Mouse (Mus musculus) neutrophil, adult 83 days (primary cell): ENCODE results near the gene DXBay18. TPM values are rescaled to one million over a fixed set of nuclear protein-coding genes. Genes with fewer than 3 reads are reported as not detected.

Experiments used
- total RNA-seq, 2 experiments: library from RNA; stranded (reverse); gene quantifications; one replicate each; pipeline ENCODE4 v1.2.4; 2023

The DXBay18 gene
- total RNA-seq, result not detected

DNA sequence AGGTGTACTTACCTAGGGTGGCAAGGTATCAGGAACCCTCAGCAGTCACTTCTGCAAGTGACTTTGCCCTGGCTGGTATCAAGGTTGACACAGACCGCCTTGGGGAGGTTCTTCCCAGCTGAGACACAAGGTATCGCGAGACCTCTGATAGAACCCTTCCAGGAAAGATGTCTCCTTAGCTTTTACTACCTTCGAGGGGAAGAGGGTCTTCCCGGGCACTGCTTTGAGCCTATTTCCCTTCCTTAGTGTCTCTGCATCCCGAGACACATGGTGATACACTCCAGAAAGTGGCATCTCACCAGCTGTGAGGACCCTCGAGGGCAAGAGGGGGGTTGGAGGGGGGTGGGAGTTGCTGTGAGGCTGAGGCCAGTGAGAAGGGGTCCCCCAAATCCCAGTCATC lies at the start of gene DXBay18:
DXBay18 (minus strand) TSS at position 101 of the 400 bp plus-strand sequence.

DNA sequence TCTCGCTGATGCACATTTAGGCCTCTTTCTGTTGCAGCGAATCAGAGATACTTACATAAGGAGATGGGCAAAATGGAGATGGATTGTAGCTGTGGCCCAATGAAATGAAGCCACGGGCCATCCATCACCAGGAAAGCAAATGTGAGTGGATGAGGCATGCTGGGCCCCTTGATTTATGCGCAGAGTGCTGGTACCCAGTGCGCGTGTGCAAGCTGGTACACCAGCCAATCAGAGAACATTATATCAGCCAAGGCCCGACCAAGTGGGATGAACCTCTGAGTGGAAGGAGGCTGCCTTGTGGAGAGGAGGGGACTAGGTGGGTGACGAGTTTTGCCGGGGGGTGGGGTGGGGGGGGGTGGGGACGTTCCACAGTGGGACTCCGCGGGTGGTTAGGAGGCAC lies 42.7 kb upstream of the DXBay18 start, which contains the start of gene Xlr3b:
Xlr3b (plus strand) TSS at position 274 of the 400 bp plus-strand sequence.

DNA sequence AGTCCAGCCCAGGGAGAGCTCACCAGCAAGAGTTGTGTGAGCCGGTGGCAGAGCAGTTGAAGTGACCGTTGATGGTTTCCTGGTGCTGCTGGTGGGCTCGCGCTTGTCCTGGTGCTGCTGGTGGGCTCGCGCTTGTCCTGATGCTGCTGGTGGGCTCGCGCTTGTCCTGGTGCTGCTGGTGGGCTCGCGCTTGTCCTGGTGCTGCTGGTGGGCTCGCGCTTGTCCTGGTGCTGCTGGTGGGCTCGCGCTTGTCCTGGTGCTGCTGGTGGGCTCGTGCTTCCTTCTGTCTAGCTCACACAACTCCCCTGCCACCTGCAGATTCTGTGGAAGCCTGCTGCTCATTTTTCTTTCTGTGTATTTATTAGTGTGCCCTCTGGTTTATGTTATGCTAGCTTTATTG lies 27.6 kb upstream of the DXBay18 start, which contains the start of gene Spin2d:
Spin2d (minus strand) TSS at position 101 of the 400 bp plus-strand sequence.

DNA sequence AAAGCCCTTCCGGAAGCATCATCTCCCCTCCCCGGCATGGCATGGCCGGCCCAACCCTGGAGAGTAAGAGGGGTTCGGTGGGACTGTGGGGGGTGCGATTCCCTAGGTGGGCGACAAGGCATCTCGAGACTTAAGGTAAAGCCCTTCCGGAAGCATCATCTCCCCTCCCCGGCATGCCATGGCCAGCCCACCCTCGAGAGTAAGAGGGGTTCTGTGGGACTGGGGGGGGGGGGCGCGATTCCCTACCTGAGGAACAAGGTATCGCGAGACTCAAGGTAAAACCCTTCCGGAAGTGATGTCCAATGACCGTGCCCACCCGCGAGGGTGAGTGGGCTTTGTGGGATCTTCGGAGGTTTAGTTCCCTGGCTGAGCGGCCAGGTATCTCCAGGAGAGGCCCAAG lies 754 bp downstream of the DXBay18 start, which contains the start of gene Xlr5b:
Xlr5b (plus strand) TSS at position 301 of the 400 bp plus-strand sequence.

DNA sequence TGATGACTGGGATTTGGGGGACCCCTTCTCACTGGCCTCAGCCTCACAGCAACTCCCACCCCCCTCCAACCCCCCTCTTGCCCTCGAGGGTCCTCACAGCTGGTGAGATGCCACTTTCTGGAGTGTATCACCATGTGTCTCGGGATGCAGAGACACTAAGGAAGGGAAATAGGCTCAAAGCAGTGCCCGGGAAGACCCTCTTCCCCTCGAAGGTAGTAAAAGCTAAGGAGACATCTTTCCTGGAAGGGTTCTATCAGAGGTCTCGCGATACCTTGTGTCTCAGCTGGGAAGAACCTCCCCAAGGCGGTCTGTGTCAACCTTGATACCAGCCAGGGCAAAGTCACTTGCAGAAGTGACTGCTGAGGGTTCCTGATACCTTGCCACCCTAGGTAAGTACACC lies 32.5 kb downstream of the DXBay18 start, which contains the start of gene Gm14685:
Gm14685 (plus strand) TSS at position 301 of the 400 bp plus-strand sequence.

DNA sequence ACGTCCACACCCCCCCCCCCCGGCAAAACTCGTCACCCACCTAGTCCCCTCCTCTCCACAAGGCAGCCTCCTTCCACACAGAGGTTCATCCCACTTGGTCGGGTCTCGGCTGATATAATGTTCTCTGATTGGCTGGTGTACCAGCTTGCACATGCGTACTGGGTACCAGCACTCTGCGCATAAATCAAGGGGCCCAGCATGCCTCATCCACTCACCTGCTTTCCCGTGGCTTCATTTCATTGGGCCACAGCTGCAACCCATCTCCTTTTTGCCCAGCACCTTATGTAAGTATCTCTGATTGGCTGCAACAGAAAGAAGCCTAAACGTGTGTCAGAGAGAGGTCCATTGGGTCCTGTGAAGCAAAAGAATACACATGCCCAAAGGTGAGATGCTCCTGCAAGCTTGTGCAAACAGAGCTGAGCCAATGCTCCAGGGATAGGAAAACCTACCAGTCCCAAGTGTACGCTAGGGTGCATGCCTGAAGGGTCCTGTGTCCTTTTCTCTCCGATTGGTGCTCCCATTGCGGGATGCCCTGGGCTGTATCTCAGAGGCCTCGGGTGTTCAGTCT lies 52.2 kb downstream of the DXBay18 start, which contains the start of gene Xlr3a:
Xlr3a (minus strand) TSS at position 155 of the 568 bp plus-strand sequence.

Other genes with a start within 250 kb of the DXBay18 start
- 10 to 100 TPM; 20.1 to 23.2 TPM for gene Cetn2, start 231.0 kb downstream of the DXBay18 start, total RNA-seq
- 1 to 10 TPM; 8.0 to 8.7 TPM for gene Nsdhl, start 230.9 kb downstream of the DXBay18 start, total RNA-seq
- gene Zfp185, start 162.1 kb downstream of the DXBay18 start, total RNA-seq, result under 1 TPM in 1 of 2 experiments, not detected in 1; 0.11 TPM
- under 1 TPM; 0.44 to 0.75 TPM for gene Pnma5, start 112.3 kb downstream of the DXBay18 start, total RNA-seq
- not detected for gene Pnma3, start 84.7 kb downstream of the DXBay18 start, total RNA-seq
- gene Xlr4a, start 67.0 kb downstream of the DXBay18 start, total RNA-seq, result 1 to 10 TPM in 1 of 2 experiments, under 1 TPM in 1; 0.48 to 2.6 TPM
- not detected for gene Xlr3a, start 52.4 kb downstream of the DXBay18 start, total RNA-seq
- gene Gm14685, start 32.4 kb downstream of the DXBay18 start, total RNA-seq, result under 1 TPM in 1 of 2 experiments, not detected in 1; 0.20 TPM
- gene Xlr5b, start 654 bp downstream of the DXBay18 start, total RNA-seq, result not detected
- gene Spin2d, start 27.5 kb upstream of the DXBay18 start, total RNA-seq, result not detected
- 1 to 10 TPM in 1 of 2 experiments, under 1 TPM in 1; 0.26 to 2.4 TPM for gene Xlr3b, start 42.8 kb upstream of the DXBay18 start, total RNA-seq
- gene Xlr4b, start 64.9 kb upstream of the DXBay18 start, total RNA-seq, result 1 to 10 TPM in 1 of 2 experiments, not detected in 1; 3.1 TPM
- 1 to 10 TPM; 3.6 to 4.1 TPM for gene F8a, start 78.8 kb upstream of the DXBay18 start, total RNA-seq
- gene Xlr4c, start 93.7 kb upstream of the DXBay18 start, total RNA-seq, result 1 to 10 TPM; 1.6 to 3.3 TPM
- gene Xlr3c, start 115.9 kb upstream of the DXBay18 start, total RNA-seq, result not detected
- not detected for gene Xlr5a, start 143.5 kb upstream of the DXBay18 start, total RNA-seq
- not detected for gene Xlr5c, start 143.5 kb upstream of the DXBay18 start, total RNA-seq
- not detected for gene Gm45015, start 187.4 kb upstream of the DXBay18 start, total RNA-seq
- gene Zfp275, start 193.2 kb upstream of the DXBay18 start, total RNA-seq, result 1 to 10 TPM; 4.6 to 7.0 TPM
- gene Gm18336, start 249.3 kb upstream of the DXBay18 start, total RNA-seq, result not detected